Mouse (Mus musculus) E14TG2a.4 (cell line): ENCODE data around the gene Slc7a7.

Source experiments
- CTCF ChIP-seq: conservative IDR thresholded peaks from 2 replicates; pipeline ENCODE4 v1.5.1; 2014; ENCODE audit warnings: low read length
- NANOG ChIP-seq: IDR thresholded peaks from 2 replicates; pipeline ENCODE4 v1.6.1; 2014; ENCODE audit warnings: borderline replicate concordance, low read length, mixed read lengths
- POU5F1 ChIP-seq: IDR thresholded peaks from 2 replicates; pipeline ENCODE4 v1.6.1; 2014; ENCODE audit warnings: low read length, borderline replicate concordance

DNA sequence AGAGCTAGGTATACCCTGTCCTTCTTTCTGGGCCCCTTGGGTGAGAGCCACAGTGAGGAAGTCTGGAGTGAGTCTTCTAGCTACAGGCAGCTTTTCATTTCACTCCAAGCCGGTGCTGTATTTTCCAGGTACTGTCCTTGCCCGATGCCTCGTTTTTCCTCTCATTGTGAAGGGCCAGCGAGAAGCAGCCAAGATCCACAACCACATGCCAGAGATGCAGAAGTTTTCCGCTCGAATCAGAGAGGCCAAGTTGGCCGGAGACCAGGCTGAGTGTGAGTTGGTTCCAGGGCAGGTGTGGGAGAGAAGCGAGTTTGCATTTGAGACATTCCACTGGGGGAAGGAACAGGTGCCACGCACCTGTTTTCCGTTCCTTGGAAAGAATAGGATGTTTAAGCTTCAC, 51.0 kb downstream of the Slc7a7 start:
- TF ChIP-seq CTCF (no peak), NANOG (no peak), POU5F1 (no peak)
